In genomic region chr7:18942376-18942775, GRCm38 (mm10) we compare ENCODE assay signal across 13 mouse cellular contexts. TPM values are rescaled to one million over a fixed set of nuclear protein-coding genes. Genes with fewer than 3 reads are reported as not detected.
DNase-seq lines count a peak whose midpoint lies in the region; ATAC-seq and TF ChIP-seq lines count a peak whose summit lies in the region.
"Had no signal": no experiment of that assay in that cellular context is flagged by ENCODE, and none has a peak within 500 bp of the region (broad histone marks: within the 10 kb centered on the region; RNA-seq: fewer than 3 reads in every experiment).

No protein-coding gene starts in this region.

- DNase-seq in left cerebral cortex, adult 18-20 months (ENCODE audit: low spot score in 2 of 2): peak; percentile 63 to 78
- DNase-seq in left cerebral cortex, adult 9 months (ENCODE audit: low spot score in 2 of 2): no peak
- no peak for DNase-seq in urinary bladder, postnatal 25 days (ENCODE audit: low spot score)
- no peak for DNase-seq in stomach, postnatal 0 days (ENCODE audit: low spot score)
- no peak for DNase-seq in layer of hippocampus, adult 18-20 months (ENCODE audit: low spot score in 2 of 2)

- H3K9me3 ChIP-seq in embryonic facial prominence, embryonic 12.5 days: no peaks in the 10 kb centered on the region
- H3K9me3 ChIP-seq in hindbrain, embryonic 15.5 days: no peaks in the 10 kb centered on the region
- no peaks in the 10 kb centered on the region for H3K9me3 ChIP-seq in neural tube, embryonic 12.5 days
- H3K9me3 ChIP-seq in stomach, postnatal 0 days (ENCODE audit: control insufficient read depth, low read length): no peaks in the 10 kb centered on the region
- H3K9me3 ChIP-seq: embryonic facial prominence, embryonic 15.5 days; stomach, embryonic 15.5 days had no signal

- no peaks in the 10 kb centered on the region for H3K36me3 ChIP-seq in embryonic facial prominence, embryonic 12.5 days
- H3K36me3 ChIP-seq in hindbrain, embryonic 15.5 days: peaks cover 21% of the 10 kb centered on the region
- peaks cover 31% of the 10 kb centered on the region for H3K36me3 ChIP-seq in neural tube, embryonic 12.5 days
- no peaks in the 10 kb centered on the region for H3K36me3 ChIP-seq in stomach, postnatal 0 days (ENCODE audit: control insufficient read depth, insufficient read depth, low read length)
- H3K36me3 ChIP-seq: embryonic facial prominence, embryonic 15.5 days; stomach, embryonic 15.5 days had no signal

- H3K4me2 ChIP-seq in embryonic facial prominence, embryonic 12.5 days (replicated peaks): no peak overlapping the region
- peak overlapping the region; percentile 19 for H3K4me2 ChIP-seq in hindbrain, embryonic 15.5 days
- peak overlapping the region; percentile 50 for H3K4me2 ChIP-seq in neural tube, embryonic 12.5 days (replicated peaks)
- no peak overlapping the region for H3K4me2 ChIP-seq in stomach, postnatal 0 days (replicated peaks; ENCODE audit: low read depth)
- H3K4me2 ChIP-seq: embryonic facial prominence, embryonic 15.5 days; stomach, embryonic 15.5 days had no signal

- no peak overlapping the region for H3K9ac ChIP-seq in embryonic facial prominence, embryonic 12.5 days
- H3K9ac ChIP-seq in hindbrain, embryonic 15.5 days: no peak overlapping the region; the same call in 1 of the 2 replicates
- 0 out of 2 replicates have a peak overlapping the region, but pooled peaks have one; percentile 38 for H3K9ac ChIP-seq in neural tube, embryonic 12.5 days
- H3K9ac ChIP-seq in stomach, postnatal 0 days (ENCODE audit: low read length): no peak overlapping the region
- H3K9ac ChIP-seq: embryonic facial prominence, embryonic 15.5 days; stomach, embryonic 15.5 days had no signal

- no peak for TF ChIP-seq EP300 in stomach, postnatal 0 days (optimal IDR thresholded peaks at IDR 0.05)

- H3K27ac ChIP-seq in embryonic facial prominence, embryonic 12.5 days: 0 out of 2 replicates have a peak overlapping the region, but pooled peaks have one; percentile 23
- peak overlapping the region; percentile 73 for H3K27ac ChIP-seq in hindbrain, embryonic 15.5 days (replicated peaks)
- peak overlapping the region; percentile 63 for H3K27ac ChIP-seq in neural tube, embryonic 12.5 days
- H3K27ac ChIP-seq in stomach, postnatal 0 days (replicated peaks): no peak overlapping the region
- H3K27ac ChIP-seq: embryonic facial prominence, embryonic 15.5 days; stomach, embryonic 15.5 days had no signal

- no peaks in the 10 kb centered on the region for H3K4me1 ChIP-seq in embryonic facial prominence, embryonic 12.5 days
- H3K4me1 ChIP-seq in hindbrain, embryonic 15.5 days (replicated peaks): peaks cover 53% of the 10 kb centered on the region
- H3K4me1 ChIP-seq in neural tube, embryonic 12.5 days: peaks cover 59% of the 10 kb centered on the region
- no peaks in the 10 kb centered on the region for H3K4me1 ChIP-seq in stomach, postnatal 0 days (replicated peaks; ENCODE audit: control insufficient read depth, insufficient read depth)
- H3K4me1 ChIP-seq: embryonic facial prominence, embryonic 15.5 days; stomach, embryonic 15.5 days had no signal

- H3K4me3 ChIP-seq in embryonic facial prominence, embryonic 12.5 days: no peak overlapping the region
- H3K4me3 ChIP-seq in hindbrain, embryonic 15.5 days: no peak overlapping the region
- H3K4me3 ChIP-seq in neural tube, embryonic 12.5 days: no peak overlapping the region
- H3K4me3 ChIP-seq in stomach, postnatal 0 days (ENCODE audit: low read depth, low read length): no peak overlapping the region
- H3K4me3 ChIP-seq: embryonic facial prominence, embryonic 15.5 days; stomach, embryonic 15.5 days had no signal

- WGBS in embryonic facial prominence, embryonic 12.5 days: 29% methylated on average over 1 of the region's 1 CpGs
- 21% methylated on average over 1 of the region's 1 CpGs for WGBS in hindbrain, embryonic 15.5 days
- 0% methylated on average over 1 of the region's 1 CpGs for WGBS in neural tube, embryonic 12.5 days
- WGBS in stomach, postnatal 0 days: 14% methylated on average over 1 of the region's 1 CpGs

- ATAC-seq in embryonic facial prominence, embryonic 12.5 days (ENCODE audit: insufficient number of reproducible peaks, insufficient read depth, low FRiP score, low TSS enrichment): no peak
- ATAC-seq in hindbrain, embryonic 15.5 days (ENCODE audit: low FRiP score, low read depth): peak; percentile 65
- peak; percentile 84 for ATAC-seq in neural tube, embryonic 12.5 days (ENCODE audit: low FRiP score, low read depth)
- no peak for ATAC-seq in stomach, postnatal 0 days (ENCODE audit: low FRiP score, low TSS enrichment)

- peaks cover 8% of the 10 kb centered on the region for H3K27me3 ChIP-seq in embryonic facial prominence, embryonic 12.5 days
- H3K27me3 ChIP-seq in hindbrain, embryonic 15.5 days: no peaks in the 10 kb centered on the region
- H3K27me3 ChIP-seq in neural tube, embryonic 12.5 days (replicated peaks): no peaks in the 10 kb centered on the region
- H3K27me3 ChIP-seq in stomach, postnatal 0 days (ENCODE audit: control insufficient read depth, insufficient read depth, low read length): no peaks in the 10 kb centered on the region
- H3K27me3 ChIP-seq: embryonic facial prominence, embryonic 15.5 days; stomach, embryonic 15.5 days had no signal

- TF ChIP-seq CTCF in stomach, postnatal 0 days (IDR thresholded peaks at IDR 0.05; ENCODE audit: low read depth): no peak

RNA-seq across cellular contexts. Expression of gene Nova2, which starts 16.7 kb away (rescaled TPM):
- total RNA-seq in left cerebral cortex, adult 18-20 months (2021): 10 to 100 TPM; 69.9 to 70.1 TPM
- 1.1 TPM in 2 replicates for polyA plus RNA-seq in embryonic facial prominence, embryonic 12.5 days (2016; fragmentation: Nextera tagmentation; extraction: Ambion mirVana)
- polyA plus RNA-seq in hindbrain, embryonic 15.5 days (2015; fragmentation: Nextera tagmentation; extraction: Ambion mirVana): 12.5 and 13.0 TPM in 2 replicates
- 12.1 and 12.6 TPM in 2 replicates for polyA plus RNA-seq in neural tube, embryonic 12.5 days (2016; fragmentation: Nextera tagmentation; extraction: Ambion mirVana)
- 0.18 and 0.22 TPM in 2 replicates for polyA plus RNA-seq in stomach, postnatal 0 days (2015; fragmentation: Nextera tagmentation; extraction: Ambion mirVana)
- 10 to 100 TPM; 76.3 to 79.4 TPM for total RNA-seq in layer of hippocampus, adult 18-20 months (2021)
- total RNA-seq: granulocyte monocyte progenitor cell, adult 5-6 weeks had no signal

RNA-seq across cellular contexts. Expression of gene Ccdc61, which starts 32.2 kb away (rescaled TPM):
- 10 to 100 TPM; 10.5 to 12.6 TPM for total RNA-seq in left cerebral cortex, adult 18-20 months (2021)
- polyA plus RNA-seq in embryonic facial prominence, embryonic 12.5 days (2016; fragmentation: Nextera tagmentation; extraction: Ambion mirVana): 39.7 and 41.0 TPM in 2 replicates
- 29.7 and 30.6 TPM in 2 replicates for polyA plus RNA-seq in hindbrain, embryonic 15.5 days (2015; fragmentation: Nextera tagmentation; extraction: Ambion mirVana)
- polyA plus RNA-seq in neural tube, embryonic 12.5 days (2016; fragmentation: Nextera tagmentation; extraction: Ambion mirVana): 32.9 and 34.0 TPM in 2 replicates
- polyA plus RNA-seq in stomach, postnatal 0 days (2015; fragmentation: Nextera tagmentation; extraction: Ambion mirVana): 15.4 and 19.1 TPM in 2 replicates
- 10 to 100 TPM; 10.4 to 10.9 TPM for total RNA-seq in layer of hippocampus, adult 18-20 months (2021)

RNA-seq across cellular contexts. Expression of gene Nanos2, which starts 44.8 kb away (rescaled TPM):
- under 1 TPM; 0.40 to 0.49 TPM for total RNA-seq in left cerebral cortex, adult 18-20 months (2021)
- not detected in 2 replicates for polyA plus RNA-seq in embryonic facial prominence, embryonic 12.5 days (2016; fragmentation: Nextera tagmentation; extraction: Ambion mirVana)
- 0.53 and 0.83 TPM in 2 replicates for polyA plus RNA-seq in hindbrain, embryonic 15.5 days (2015; fragmentation: Nextera tagmentation; extraction: Ambion mirVana)
- 0.24 and 0.72 TPM in 2 replicates for polyA plus RNA-seq in neural tube, embryonic 12.5 days (2016; fragmentation: Nextera tagmentation; extraction: Ambion mirVana)
- polyA plus RNA-seq in stomach, postnatal 0 days (2015; fragmentation: Nextera tagmentation; extraction: Ambion mirVana): not detected in 2 replicates
- total RNA-seq in layer of hippocampus, adult 18-20 months (2021): under 1 TPM; 0.20 to 0.40 TPM
- total RNA-seq: granulocyte monocyte progenitor cell, adult 5-6 weeks; liver, adult 2 months had no signal
- polyA plus RNA-seq: embryonic facial prominence, embryonic 15.5 days; large intestine, adult 2 months; liver, adult 2 months; stomach, embryonic 15.5 days had no signal

RNA-seq across cellular contexts. Expression of gene Mypop, which starts 48.7 kb away (rescaled TPM):
- total RNA-seq in left cerebral cortex, adult 18-20 months (2021): 10 to 100 TPM; 53.8 to 59.5 TPM
- 7.7 and 9.8 TPM in 2 replicates for polyA plus RNA-seq in embryonic facial prominence, embryonic 12.5 days (2016; fragmentation: Nextera tagmentation; extraction: Ambion mirVana)
- 6.9 and 7.2 TPM in 2 replicates for polyA plus RNA-seq in hindbrain, embryonic 15.5 days (2015; fragmentation: Nextera tagmentation; extraction: Ambion mirVana)
- 6.1 and 7.0 TPM in 2 replicates for polyA plus RNA-seq in neural tube, embryonic 12.5 days (2016; fragmentation: Nextera tagmentation; extraction: Ambion mirVana)
- polyA plus RNA-seq in stomach, postnatal 0 days (2015; fragmentation: Nextera tagmentation; extraction: Ambion mirVana): 1.3 and 1.4 TPM in 2 replicates
- 10 to 100 TPM; 50.1 to 50.7 TPM for total RNA-seq in layer of hippocampus, adult 18-20 months (2021)

Comparison
In these comparisons a context has a peak if more than half of its experiments do, and no peak if none do; other contexts are left out.
1. DNase-seq: peak in left cerebral cortex, adult 18-20 months (2 of 2); none in left cerebral cortex, adult 9 months (0 of 2), urinary bladder, postnatal 25 days (single experiment), stomach, postnatal 0 days (single experiment) and layer of hippocampus, adult 18-20 months (0 of 2).
2. ATAC-seq: peak in hindbrain, embryonic 15.5 days (single experiment) and neural tube, embryonic 12.5 days (single experiment); none in embryonic facial prominence, embryonic 12.5 days (single experiment) and stomach, postnatal 0 days (single experiment).
3. H3K4me2 ChIP-seq: peak in hindbrain, embryonic 15.5 days (single experiment) and neural tube, embryonic 12.5 days (single experiment); none in embryonic facial prominence, embryonic 12.5 days (single experiment) and stomach, postnatal 0 days (single experiment).